Comparison of ENCODE assay signal across 13 mouse cellular contexts in genomic region chr14:9748709-9749108, GRCm38 (mm10).
"Had no signal": no experiment of that assay in that cellular context is flagged by ENCODE, and none has a peak within 500 bp of the region (broad histone marks: within the 10 kb centered on the region; RNA-seq: fewer than 3 reads in every experiment).

No protein-coding gene starts in this region.

- H3K9ac ChIP-seq: limb, embryonic 12.5 days; liver, embryonic 13.5 days; liver, postnatal 0 days; lung, embryonic 15.5 days; midbrain, embryonic 12.5 days; neural tube, embryonic 13.5 days had no signal

- H3K4me2 ChIP-seq: limb, embryonic 12.5 days; liver, embryonic 13.5 days; lung, embryonic 15.5 days; midbrain, embryonic 12.5 days; neural tube, embryonic 13.5 days had no signal

- H3K36me3 ChIP-seq: limb, embryonic 12.5 days; liver, embryonic 13.5 days; lung, embryonic 15.5 days; midbrain, embryonic 12.5 days; neural tube, embryonic 13.5 days had no signal

- DNase-seq: kidney, adult 8-10 months; kidney, postnatal 25 days; liver; liver, embryonic 13.5 days; liver, postnatal 0 days; right cerebral cortex, postnatal 25 days; thymus, postnatal 36 days had no signal

- H3K27ac ChIP-seq: limb, embryonic 12.5 days; liver, embryonic 13.5 days; lung, embryonic 15.5 days; midbrain, embryonic 12.5 days; neural tube, embryonic 13.5 days had no signal

- H3K27me3 ChIP-seq: limb, embryonic 12.5 days; liver, embryonic 13.5 days; lung, embryonic 15.5 days; midbrain, embryonic 12.5 days; neural tube, embryonic 13.5 days had no signal

- H3K9me3 ChIP-seq: limb, embryonic 12.5 days; liver, embryonic 13.5 days; lung, embryonic 15.5 days; midbrain, embryonic 12.5 days; neural tube, embryonic 13.5 days had no signal

- ATAC-seq: intestine, embryonic 16.5 days; liver, postnatal 0 days; midbrain, embryonic 16.5 days had no signal

- H3K4me3 ChIP-seq: limb, embryonic 12.5 days; liver, embryonic 13.5 days; lung, embryonic 15.5 days; midbrain, embryonic 12.5 days; neural tube, embryonic 13.5 days had no signal

- H3K4me1 ChIP-seq: limb, embryonic 12.5 days; liver, embryonic 13.5 days; lung, embryonic 15.5 days; midbrain, embryonic 12.5 days; neural tube, embryonic 13.5 days had no signal
